Mouse (Mus musculus) stomach, embryonic 15.5 days (tissue): Measurements from ENCODE around the gene Dennd6b. TPM values are rescaled to one million over a fixed set of nuclear protein-coding genes. Genes with fewer than 3 reads are reported as not detected.

ENCODE experiments used
- ATAC-seq: fragments of 200-750 bp; cut with Nextera tagmentation; 2 replicates; pipeline ENCODE4 v1.8.0; 2017; ENCODE audit warnings: low read depth, moderate number of reproducible peaks, moderate TSS enrichment; ENCODE audit not compliant: insufficient read depth, low FRiP score
- H3K27ac ChIP-seq: fragments of 300-500 bp; sonication (generic); 2 replicates; pipeline ENCODE4 v1.5.1; 2015; ENCODE audit warnings: mild to moderate bottlenecking, inconsistent platforms
- H3K27me3 ChIP-seq: fragments of 300-500 bp; sonication (generic); replicated peaks from 2 replicates; pipeline ENCODE4 v1.6.1; 2015; ENCODE audit warnings: inconsistent platforms
- H3K36me3 ChIP-seq: fragments of 300-500 bp; sonication (generic); 2 replicates; pipeline ENCODE4 v1.6.1; 2015; ENCODE audit warnings: inconsistent platforms
- H3K4me1 ChIP-seq: fragments of 300-500 bp; sonication (generic); 2 replicates; pipeline ENCODE4 v1.6.1; 2015; ENCODE audit warnings: inconsistent platforms
- H3K4me2 ChIP-seq: fragments of 300-500 bp; sonication (generic); 2 replicates; pipeline ENCODE4 v1.6.1; 2015; ENCODE audit warnings: mild to moderate bottlenecking, inconsistent platforms
- H3K4me3 ChIP-seq: fragments of 300-500 bp; sonication (generic); replicated peaks from 2 replicates; pipeline ENCODE4 v1.5.1; 2015; ENCODE audit warnings: inconsistent platforms
- H3K9ac ChIP-seq: fragments of 300-500 bp; sonication (generic); 2 replicates; pipeline ENCODE4 v1.6.1; 2015; ENCODE audit warnings: inconsistent platforms
- H3K9me3 ChIP-seq: fragments of 300-500 bp; sonication (generic); 2 replicates; pipeline ENCODE4 v1.6.1; 2016; ENCODE audit warnings: inconsistent platforms
- WGBS: fragments of 180-500 bp; shearing (Covaris S2); methylation state at CpG from one replicate; pipeline ENCODE4 v1.1.7; 2015; 5-methylcytosine and 5-hydroxymethylcytosine counted together
- microRNA-seq: library from miRNA; unstranded; fragments of <30 nt; microRNA quantifications from one replicate; pipeline ENCODE4, GENCODE M21; 2016
- polyA plus RNA-seq: library from polyadenylated mRNA; unstranded; fragments of >200 nt; fragmentation: Nextera tagmentation; extraction: Ambion mirVana; gene quantifications from 2 replicates; pipeline ENCODE4 v1.2.1, GENCODE M21; 2015

The Dennd6b gene
- polyA plus RNA-seq, 1 experiment from 2014 or later: 12.5 TPM

DNA sequence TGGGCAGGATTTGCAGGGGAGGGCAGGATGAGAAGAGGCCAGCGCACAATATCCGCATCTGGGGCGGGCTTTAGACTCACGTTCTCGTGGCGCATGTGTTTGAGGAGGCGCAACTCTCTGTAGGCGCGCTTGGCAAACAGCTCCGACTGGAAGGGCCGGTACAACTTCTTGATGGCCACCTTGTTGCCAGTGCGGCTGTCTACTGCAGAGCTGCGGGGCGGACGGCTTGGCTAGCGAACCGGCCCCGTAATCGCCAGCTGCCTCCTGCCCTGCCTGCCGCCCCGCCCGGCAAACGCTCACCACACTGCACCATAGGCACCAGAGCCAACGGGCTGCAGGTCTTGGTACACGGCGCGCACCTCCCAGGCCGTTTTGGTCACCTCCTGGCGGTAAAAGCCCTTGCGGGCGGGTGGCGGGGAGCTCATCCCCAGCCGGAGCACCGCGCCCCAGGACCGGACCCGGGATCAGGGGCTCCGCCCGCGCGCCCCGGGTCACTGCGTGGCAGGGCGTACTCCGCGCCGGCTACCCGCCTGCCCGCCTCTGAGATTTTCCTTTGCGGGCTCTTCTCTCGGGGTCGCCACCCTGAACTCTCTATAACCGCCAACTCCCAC lies 56.1 kb downstream of the Dennd6b start:
- Histone ChIP-seq H3K9ac (no peak overlapping the region; the same call in 1 of the 2 replicates), H3K4me3 (peak overlapping the region; percentile 51), H3K9me3 (no peaks in the 10 kb centered on the region), H3K36me3 (no peaks in the 10 kb centered on the region), H3K4me1 (peaks cover 14% of the 10 kb centered on the region), H3K4me2 (peak overlapping the region; percentile 91), H3K27ac (no peak overlapping the region), H3K27me3 (peaks cover 54% of the 10 kb centered on the region)
- under 1% methylated on average over 44 of the region's 53 CpGs for WGBS
- ATAC-seq: peak; percentile 15; the same call in 1 of the 2 replicates

DNA sequence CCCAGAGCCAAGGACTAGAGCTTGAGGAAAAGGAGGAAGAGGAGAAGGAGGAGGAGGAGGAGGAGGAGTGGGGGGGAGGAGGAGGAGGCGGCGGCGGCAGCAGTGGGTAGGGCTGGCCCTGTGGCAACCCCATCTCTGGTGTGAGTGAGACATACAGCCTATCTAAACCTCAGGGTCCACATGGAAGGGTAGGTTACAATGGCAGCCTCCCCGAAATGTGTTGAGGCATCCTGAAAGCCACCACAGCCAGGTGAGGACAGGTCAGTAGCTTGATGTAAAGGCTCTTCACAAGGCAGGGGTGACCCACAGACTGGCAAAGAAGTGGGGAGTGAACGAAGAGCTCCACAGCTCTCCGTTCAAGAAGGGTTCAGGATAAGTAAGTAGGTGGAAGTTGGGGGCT lies 57.8 kb downstream of the Dennd6b start:
- Histone ChIP-seq H3K9me3 (no peaks in the 10 kb centered on the region), H3K9ac (no peak overlapping the region), H3K4me3 (no peak overlapping the region), H3K36me3 (no peaks in the 10 kb centered on the region), H3K27ac (no peak overlapping the region), H3K27me3 (peaks cover 43% of the 10 kb centered on the region), H3K4me1 (peaks cover 14% of the 10 kb centered on the region), H3K4me2 (no peak overlapping the region)
- WGBS: 89% methylated on average over 6 of the region's 6 CpGs
- ATAC-seq: no peak

DNA sequence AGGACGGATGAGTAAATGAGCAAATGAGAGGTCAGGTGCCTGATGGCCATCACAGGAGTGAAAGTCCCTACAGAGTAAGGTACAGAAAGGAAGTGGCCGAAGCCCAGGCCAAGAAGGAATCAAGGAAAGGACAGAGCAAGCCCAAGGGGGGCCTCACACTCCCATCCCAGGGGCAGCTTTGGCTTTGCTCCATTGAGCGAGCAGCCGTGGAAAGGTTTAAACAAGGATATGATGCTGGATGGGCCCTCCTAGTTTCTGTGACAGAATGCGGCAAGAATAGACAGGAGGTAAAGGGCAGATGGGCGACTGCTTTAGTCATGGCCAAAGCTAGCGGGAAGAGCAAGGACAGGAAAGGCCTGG lies 58.3 kb downstream of the Dennd6b start:
- 80% methylated on average over 7 of the region's 7 CpGs for WGBS
- Histone ChIP-seq H3K9me3 (no peaks in the 10 kb centered on the region), H3K27me3 (peaks cover 43% of the 10 kb centered on the region), H3K27ac (no peak overlapping the region), H3K36me3 (no peaks in the 10 kb centered on the region), H3K9ac (no peak overlapping the region), H3K4me3 (no peak overlapping the region), H3K4me1 (peaks cover 14% of the 10 kb centered on the region), H3K4me2 (no peak overlapping the region)
- ATAC-seq: no peak

DNA sequence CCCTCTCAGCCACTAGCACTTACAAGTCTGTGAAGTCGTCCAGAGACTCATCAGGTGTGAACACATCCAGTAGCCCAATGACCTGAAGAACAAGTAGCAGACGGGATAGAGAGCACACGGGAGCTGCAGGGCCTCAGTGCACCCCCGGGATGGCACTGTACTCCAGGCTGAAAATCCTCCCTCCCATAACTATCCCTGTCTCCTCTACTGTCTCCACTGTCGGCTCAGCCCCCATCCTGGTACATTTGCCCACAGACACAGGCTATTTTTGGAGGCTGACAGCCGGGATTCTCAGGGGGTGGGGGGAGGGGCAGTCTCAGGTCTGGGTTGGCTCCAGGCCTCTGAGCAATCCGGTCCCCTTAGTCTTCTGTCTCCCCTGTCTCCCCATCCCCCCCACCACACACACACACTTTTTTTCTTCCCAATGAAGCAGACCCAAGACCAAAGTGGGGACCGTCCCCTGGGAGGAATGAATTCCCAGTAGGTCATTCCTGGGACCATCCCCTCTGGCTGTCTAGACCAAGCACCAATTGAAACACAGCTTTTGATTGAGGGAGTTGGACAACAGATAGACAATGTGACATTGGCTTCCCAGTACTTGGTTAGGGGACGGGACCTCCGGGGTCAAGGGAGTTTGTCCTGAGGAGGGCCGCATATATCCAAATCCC lies 58.8 kb downstream of the Dennd6b start:
- Histone ChIP-seq H3K36me3 (no peaks in the 10 kb centered on the region), H3K9ac (no peak overlapping the region), H3K9me3 (no peaks in the 10 kb centered on the region), H3K4me1 (peaks cover 14% of the 10 kb centered on the region), H3K27ac (no peak overlapping the region), H3K4me2 (no peak overlapping the region), H3K27me3 (peaks cover 40% of the 10 kb centered on the region), H3K4me3 (no peak overlapping the region)
- no peak for ATAC-seq
- WGBS: 70% methylated on average over 11 of the region's 11 CpGs

DNA sequence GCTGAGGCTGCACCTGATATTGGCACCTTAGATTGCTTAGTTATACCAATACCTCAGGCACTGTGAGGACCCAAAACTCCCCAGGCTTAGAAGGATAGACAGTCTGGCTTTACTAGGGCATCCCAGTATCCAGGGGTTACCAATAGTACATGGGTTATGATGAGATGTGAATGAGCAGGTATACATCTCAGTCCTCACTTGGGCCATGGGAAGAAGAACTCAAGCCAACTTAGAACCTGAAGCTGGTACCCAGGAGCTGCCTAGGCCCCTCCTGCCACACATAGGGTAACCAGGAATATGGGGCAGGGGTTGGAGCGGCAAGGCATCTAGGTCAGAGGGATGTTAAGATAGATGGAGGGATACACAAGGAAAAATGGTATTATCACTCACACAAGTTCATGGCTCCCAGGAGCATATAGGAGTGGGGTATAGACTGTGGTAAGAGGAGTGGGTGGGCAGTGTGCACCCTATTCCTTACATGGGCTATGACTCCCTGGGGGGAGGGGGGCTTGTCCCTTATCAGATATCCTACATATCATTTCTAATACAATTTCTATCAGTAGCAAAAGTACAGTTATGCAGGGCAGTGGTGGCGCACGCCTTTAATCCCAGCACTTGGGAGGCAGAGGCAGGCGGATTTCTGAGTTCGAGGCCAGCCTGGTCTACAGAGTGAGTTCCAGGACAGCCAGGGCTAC lies 59.7 kb downstream of the Dennd6b start:
- peaks cover 34% of the 10 kb centered on the region for H3K27me3 ChIP-seq
- no peak overlapping the region for H3K4me3 ChIP-seq
- H3K9ac ChIP-seq: no peak overlapping the region
- no peaks in the 10 kb centered on the region for H3K36me3 ChIP-seq
- WGBS: 93% methylated on average over 5 of the region's 5 CpGs
- no peak for ATAC-seq
- no peaks in the 10 kb centered on the region for H3K9me3 ChIP-seq
- peaks cover 14% of the 10 kb centered on the region for H3K4me1 ChIP-seq
- H3K27ac ChIP-seq: no peak overlapping the region
- no peak overlapping the region for H3K4me2 ChIP-seq

Small RNA genes within 50 kb of the gene (microRNA-seq; reads per million reads assigned to microRNA genes)
- gene Mir6958: 1.2 reads per million
- 0.58 reads per million for gene Mir7118

Other genes starting within 250 kb of the Dennd6b start
- gene Ttll8, start 242.1 kb downstream of the Dennd6b start, polyA plus RNA-seq: not detected in 2 replicates
- gene Mlc1, start 217.5 kb downstream of the Dennd6b start, polyA plus RNA-seq: 0.09 TPM in 1 of 2 replicates, not detected in the other
- 0.08 TPM in 1 of 2 replicates, not detected in the other for gene Mov10l1, start 213.6 kb downstream of the Dennd6b start, polyA plus RNA-seq
- gene Panx2, start 136.8 kb downstream of the Dennd6b start, polyA plus RNA-seq: 0.55 and 0.64 TPM in 2 replicates
- gene Trabd, start 121.4 kb downstream of the Dennd6b start, polyA plus RNA-seq: 57.1 and 60.0 TPM in 2 replicates
- gene Selenoo, start 107.4 kb downstream of the Dennd6b start, polyA plus RNA-seq: 17.9 and 19.7 TPM in 2 replicates
- 12.0 and 12.9 TPM in 2 replicates for gene Tubgcp6, start 73.4 kb downstream of the Dennd6b start, polyA plus RNA-seq
- 20.9 and 23.3 TPM in 2 replicates for gene Hdac10, start 67.8 kb downstream of the Dennd6b start, polyA plus RNA-seq
- gene Mapk12, start 55.8 kb downstream of the Dennd6b start, polyA plus RNA-seq: 3.8 and 4.7 TPM in 2 replicates
- 5.9 and 6.4 TPM in 2 replicates for gene Mapk11, start 46.9 kb downstream of the Dennd6b start, polyA plus RNA-seq
- 128 and 129 TPM in 2 replicates for gene Plxnb2, start 15.7 kb downstream of the Dennd6b start, polyA plus RNA-seq
- 25.4 and 28.5 TPM in 2 replicates for gene Ppp6r2, start 15.1 kb upstream of the Dennd6b start, polyA plus RNA-seq
- gene Sbf1, start 118.8 kb upstream of the Dennd6b start, polyA plus RNA-seq: 45.3 and 45.9 TPM in 2 replicates
- gene Adm2, start 126.2 kb upstream of the Dennd6b start, polyA plus RNA-seq: 0.76 and 1.1 TPM in 2 replicates
- gene Miox, start 137.9 kb upstream of the Dennd6b start, polyA plus RNA-seq: 0.53 and 0.71 TPM in 2 replicates
- 57.3 and 62.3 TPM in 2 replicates for gene Lmf2, start 159.2 kb upstream of the Dennd6b start, polyA plus RNA-seq
- gene Ncaph2, start 159.2 kb upstream of the Dennd6b start, polyA plus RNA-seq: 127 and 141 TPM in 2 replicates
- 6.7 and 7.3 TPM in 2 replicates for gene Sco2, start 177.3 kb upstream of the Dennd6b start, polyA plus RNA-seq
- gene Tymp, start 180.5 kb upstream of the Dennd6b start, polyA plus RNA-seq: 1.3 and 1.5 TPM in 2 replicates
- gene Odf3b, start 182.8 kb upstream of the Dennd6b start, polyA plus RNA-seq: 0.48 and 0.84 TPM in 2 replicates
- gene Klhdc7b, start 188.4 kb upstream of the Dennd6b start, polyA plus RNA-seq: not detected in 2 replicates
- gene Syce3, start 214.0 kb upstream of the Dennd6b start, polyA plus RNA-seq: not detected in 2 replicates
- gene Cpt1b, start 229.4 kb upstream of the Dennd6b start, polyA plus RNA-seq: 0.63 and 0.66 TPM in 2 replicates
- 3.6 and 4.2 TPM in 2 replicates for gene C730034F03Rik, start 233.1 kb upstream of the Dennd6b start, polyA plus RNA-seq
- not detected in 2 replicates for gene Gm44502, start 233.2 kb upstream of the Dennd6b start, polyA plus RNA-seq
- 51.3 and 55.5 TPM in 2 replicates for gene Chkb, start 233.4 kb upstream of the Dennd6b start, polyA plus RNA-seq